Mouse (Mus musculus): ENCODE measurements around the gene Insl6.

The Insl6 gene

GRCm38 (mm10) chr19:29354895-29355877 is 30.0 kb upstream of the Insl6 start:
- DNase-seq (ENCODE audit: low spot score), result peak; percentile 93

DNA sequence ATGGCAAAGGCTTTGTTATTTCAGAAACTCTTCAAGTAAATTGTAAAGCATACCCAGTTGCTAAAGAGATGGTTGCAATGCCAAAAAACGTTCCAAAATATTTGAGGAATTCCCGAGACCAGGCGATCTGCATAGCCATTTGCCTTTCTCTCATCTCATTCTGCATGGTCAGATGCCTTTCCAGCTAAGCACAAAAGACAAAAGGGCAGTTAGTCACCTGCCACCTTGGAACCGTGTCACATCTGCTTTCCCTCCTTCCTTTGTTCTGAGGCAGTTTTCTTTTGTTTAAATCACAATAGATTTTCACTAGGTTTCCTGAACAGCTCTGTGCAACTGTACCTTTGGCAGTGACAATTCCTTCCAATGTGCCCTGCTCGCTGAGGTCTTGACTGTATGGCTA is 25.8 kb upstream of the Insl6 start:
- no peak for DNase-seq (ENCODE audit: low spot score)

GRCm38 (mm10) chr19:29345636-29346035 is 20.5 kb upstream of the Insl6 start:
- no peak for DNase-seq (ENCODE audit: low spot score)

GRCm38 (mm10) chr19:29344868-29345267 is 19.7 kb upstream of the Insl6 start:
- DNase-seq (ENCODE audit: low spot score), result no peak

- DNase-seq (ENCODE audit: low spot score), result no peak
Measured at GRCm38 (mm10) chr19:29342281-29342680, 17.1 kb upstream of the Insl6 start.

DNA sequence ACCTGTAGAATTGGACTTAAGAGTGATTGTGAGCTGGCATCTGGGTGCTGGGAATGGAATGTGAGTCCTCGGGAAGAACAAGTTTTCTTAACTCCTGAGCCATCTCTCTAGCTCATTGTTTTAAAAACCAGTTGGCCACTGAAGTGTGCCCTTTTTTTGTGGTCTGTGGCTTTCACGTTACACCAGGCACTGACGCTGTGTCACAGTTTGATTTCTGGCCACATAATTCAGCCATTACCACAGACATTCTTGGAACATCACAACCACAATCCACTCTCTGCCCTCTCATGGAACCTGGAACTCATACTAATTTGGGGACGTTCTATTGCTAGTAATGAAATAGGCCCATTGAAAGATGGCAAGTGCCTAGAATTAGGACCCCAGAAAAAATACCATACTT is 15.9 kb upstream of the Insl6 start:
- DNase-seq (ENCODE audit: low spot score), result no peak

DNA sequence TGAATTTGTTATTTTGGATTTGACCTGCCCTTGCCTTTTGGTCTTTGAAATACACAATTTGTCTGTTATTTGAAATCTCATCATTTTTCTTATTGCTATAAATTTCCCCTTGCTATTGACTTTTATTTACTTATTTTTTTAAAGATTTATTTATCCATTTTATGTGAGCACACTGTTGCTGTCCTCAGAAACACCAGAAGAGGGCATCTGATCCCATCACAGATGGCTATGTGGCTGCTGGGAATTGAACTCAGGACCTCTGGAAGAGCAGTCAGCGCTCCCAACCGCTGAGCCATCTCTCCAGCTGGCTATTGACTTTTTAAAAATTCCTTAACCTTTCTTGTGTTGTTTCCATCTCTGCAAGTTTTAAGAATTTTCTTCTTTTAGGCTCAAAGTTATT is 11.5 kb upstream of the Insl6 start:
- no peak for DNase-seq (ENCODE audit: low spot score)

DNA sequence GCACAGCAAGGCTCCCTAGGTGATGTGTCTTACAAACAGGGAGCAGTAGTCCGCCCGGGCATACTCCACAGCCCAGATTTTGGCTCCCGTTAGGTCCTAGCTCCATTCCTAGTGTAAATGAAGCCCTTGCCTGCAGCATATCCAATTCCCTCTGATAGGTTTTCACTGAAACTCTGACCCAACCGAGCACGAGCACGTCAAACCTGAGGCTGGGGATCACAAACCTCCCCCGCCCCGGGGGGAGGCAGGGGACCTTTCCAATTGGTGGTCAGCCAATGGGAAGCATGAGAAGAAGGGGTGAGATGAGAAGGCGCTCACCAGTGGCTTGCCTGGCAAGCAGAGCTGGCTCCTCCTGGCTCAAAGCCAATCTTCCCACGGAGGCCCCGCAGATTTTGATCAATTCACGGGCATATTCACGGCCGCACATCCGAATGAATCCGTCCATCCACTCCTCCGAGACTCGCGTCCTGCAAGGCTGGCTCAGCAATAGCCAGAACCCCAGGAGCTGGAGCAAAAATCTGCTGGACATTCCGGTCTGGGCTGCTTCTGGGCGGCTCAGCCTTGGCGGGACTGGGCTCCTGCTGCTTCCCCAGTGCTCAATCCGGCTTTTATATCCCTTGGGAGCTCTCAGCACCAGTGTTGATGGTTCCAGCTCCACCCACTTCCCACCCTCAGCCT is 9.1 kb upstream of the Insl6 start, which contains the start of gene Rln1:
Gene Rln1, minus strand, starts transcription at position 603 of the 678 bp plus-strand sequence.
- DNase-seq (ENCODE audit: low spot score), result peak; percentile 59

- no peak for DNase-seq (ENCODE audit: low spot score)
Measured at GRCm38 (mm10) chr19:29326822-29327552, 1.8 kb upstream of the Insl6 start.

DNA sequence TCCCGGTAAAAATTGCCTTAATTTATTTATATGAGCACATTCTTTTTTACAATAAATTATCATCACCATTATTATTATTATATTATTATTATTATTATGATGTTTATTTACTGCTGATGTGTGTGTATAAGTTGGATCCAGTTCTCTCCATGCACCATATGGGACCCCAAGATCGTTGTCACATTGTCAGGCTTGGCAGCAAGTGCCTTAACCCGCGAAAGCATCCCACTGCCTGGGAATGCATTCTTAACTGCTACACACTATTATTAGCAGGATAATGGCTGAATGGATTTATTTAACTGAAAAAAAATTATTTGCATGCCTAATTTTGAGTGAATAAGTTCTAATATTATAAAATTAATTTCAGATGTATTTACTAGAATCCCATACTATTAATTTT is 1.2 kb upstream of the Insl6 start:
- DNase-seq (ENCODE audit: low spot score), result no peak

GRCm38 (mm10) chr19:29325852-29326180 is 660 bp upstream of the Insl6 start:
- DNase-seq (ENCODE audit: low spot score), result no peak

DNA sequence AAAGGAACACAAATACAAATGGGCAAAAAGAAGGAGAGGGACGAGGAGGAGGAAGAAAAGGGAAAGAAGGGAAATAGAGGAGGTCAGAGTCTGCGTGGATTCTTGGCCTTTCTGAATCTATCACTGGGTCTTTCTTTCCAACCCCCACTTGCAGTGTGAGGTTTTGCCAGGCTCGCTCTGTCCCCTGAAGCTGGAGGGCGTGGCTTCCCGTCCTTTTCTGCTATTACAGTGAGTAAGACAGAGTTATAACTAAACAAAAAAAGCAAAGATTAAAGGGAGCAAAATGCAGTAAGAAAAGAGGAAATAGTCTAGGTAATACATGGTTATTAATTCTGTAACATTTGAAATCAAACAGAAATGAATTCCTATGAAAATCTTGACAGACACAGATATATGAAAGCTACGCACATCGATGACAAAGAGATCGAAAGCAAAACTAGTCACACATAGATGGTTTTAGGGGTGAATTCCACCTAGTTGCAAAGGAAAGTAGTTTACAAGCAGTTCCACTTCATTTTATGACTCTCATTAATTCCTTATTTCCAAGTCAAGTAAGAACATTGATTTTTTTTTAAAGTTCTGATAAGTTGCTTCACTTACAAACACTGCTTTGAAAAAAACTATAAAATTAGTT is 1.6 kb downstream of the Insl6 start:
- no peak for DNase-seq (ENCODE audit: low spot score)

GRCm38 (mm10) chr19:29312661-29313060 is 12.5 kb downstream of the Insl6 start:
- DNase-seq (ENCODE audit: low spot score), result no peak

GRCm38 (mm10) chr19:29311791-29312190 is 13.4 kb downstream of the Insl6 start:
- no peak for DNase-seq (ENCODE audit: low spot score)

DNA sequence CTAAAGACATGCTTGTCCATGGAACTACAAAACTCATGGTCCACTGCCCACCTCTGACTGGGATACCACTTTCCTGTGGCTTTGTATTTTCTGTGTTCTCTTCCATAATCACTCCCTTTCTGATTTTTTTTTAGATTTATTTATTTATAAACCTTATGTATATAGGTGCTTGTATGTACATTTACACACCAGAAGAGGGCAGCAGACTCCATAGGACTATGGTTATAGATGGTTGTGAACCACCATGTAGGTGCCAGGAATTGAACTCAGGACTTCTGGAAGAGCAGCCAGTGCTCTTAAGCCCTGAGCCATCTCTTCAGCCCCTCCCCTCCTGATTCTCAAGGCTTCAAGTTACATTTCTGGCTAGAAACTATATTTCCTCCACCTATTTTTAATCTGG is 16.3 kb downstream of the Insl6 start:
- no peak for DNase-seq (ENCODE audit: low spot score)

GRCm38 (mm10) chr19:29302119-29302518 is 23.0 kb downstream of the Insl6 start:
- DNase-seq (ENCODE audit: low spot score), result no peak

- no peak for DNase-seq (ENCODE audit: low spot score)
Measured at GRCm38 (mm10) chr19:29300919-29301318, 24.2 kb downstream of the Insl6 start.

DNA sequence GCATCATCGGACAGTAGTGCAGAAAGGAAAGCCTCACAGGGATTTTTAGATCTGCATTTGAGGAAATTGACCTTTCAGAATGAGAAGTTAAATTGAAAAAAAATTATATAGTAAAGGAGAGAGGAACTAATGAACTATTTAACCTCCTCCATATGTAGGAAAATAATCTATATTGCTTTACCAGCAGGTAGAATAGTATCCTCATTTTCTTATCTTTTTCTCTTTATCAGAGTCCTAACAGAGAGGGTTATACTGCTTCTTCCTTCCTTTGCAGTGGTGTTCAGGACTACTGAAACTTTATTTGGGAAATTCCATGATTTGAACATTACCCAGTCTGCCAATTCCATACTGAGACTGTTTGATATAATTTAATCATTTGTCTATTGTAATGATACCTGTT is 27.8 kb downstream of the Insl6 start:
- DNase-seq (ENCODE audit: low spot score), result no peak

DNA sequence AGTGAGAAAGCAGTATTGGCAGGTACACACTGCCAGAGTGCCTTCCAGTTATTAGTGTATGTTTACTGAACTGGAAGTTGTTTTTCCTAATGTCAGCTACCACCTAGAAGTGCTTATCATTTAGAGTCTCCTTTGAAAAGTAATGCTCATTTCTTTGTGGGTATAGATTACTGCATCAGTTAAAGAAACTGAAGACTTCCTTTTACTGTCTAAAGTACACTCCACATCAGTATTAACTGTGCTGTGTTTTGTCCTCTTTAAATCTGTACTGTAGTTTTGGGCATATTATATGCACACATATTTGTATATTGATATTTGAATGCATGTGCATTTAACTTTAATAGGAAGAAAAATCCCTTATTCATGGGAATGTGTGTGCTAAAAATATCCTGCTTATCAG is 29.0 kb downstream of the Insl6 start:
- DNase-seq (ENCODE audit: low spot score), result no peak

GRCm38 (mm10) chr19:29294756-29295155 is 30.4 kb downstream of the Insl6 start:
- DNase-seq (ENCODE audit: low spot score), result no peak

GRCm38 (mm10) chr19:29292546-29292945 is 32.6 kb downstream of the Insl6 start:
- no peak for DNase-seq (ENCODE audit: low spot score)

GRCm38 (mm10) chr19:29291532-29291931 is 33.6 kb downstream of the Insl6 start:
- DNase-seq (ENCODE audit: low spot score), result no peak

Data from embryo, embryonic 10 days (tissue).